Mouse (Mus musculus) central nervous system, embryonic 14 days (tissue): Measurements from ENCODE around the gene Rdm1. TPM values are rescaled to one million over a fixed set of nuclear protein-coding genes. Genes with fewer than 3 reads are reported as not detected.

ENCODE experiments used
- polyA plus RNA-seq: library from polyadenylated mRNA; depleted of rRNA; stranded (reverse); fragments of >200 nt; gene quantifications from 2 replicates; pipeline ENCODE4 v1.2.3, GENCODE M21; 2012; rRNA removed

The Rdm1 gene
- polyA plus RNA-seq, result 20.6 and 22.5 TPM in 2 replicates

GRCm38 (mm10) chr11:101626995-101627856, at the start of gene Rdm1:
Rdm1 (plus strand) TSS chr11:101627195.

GRCm38 (mm10) chr11:101582054-101583035, 44.6 kb upstream of the Rdm1 start, which contains the start of gene Tmem106a:
Tmem106a (plus strand) TSS chr11:101582242.

GRCm38 (mm10) chr11:101599156-101599555, 27.8 kb upstream of the Rdm1 start, which contains the start of gene Gm11634:
Gm11634 (minus strand) TSS chr11:101599256.

GRCm38 (mm10) chr11:101664825-101665635, 38.0 kb downstream of the Rdm1 start, which contains the start of gene Arl4d:
Arl4d (plus strand) TSS chr11:101665541.

Other genes starting within 250 kb of the Rdm1 start
- 55.6 and 56.6 TPM in 2 replicates for gene Aarsd1, start 209.6 kb upstream of the Rdm1 start, polyA plus RNA-seq
- gene Gm27029, start 202.4 kb upstream of the Rdm1 start, polyA plus RNA-seq, result 3.9 and 4.4 TPM in 2 replicates
- 27.5 and 28.6 TPM in 2 replicates for gene Rundc1, start 202.1 kb upstream of the Rdm1 start, polyA plus RNA-seq
- gene Ptges3l, start 201.9 kb upstream of the Rdm1 start, polyA plus RNA-seq, result 3.3 and 7.2 TPM in 2 replicates
- 965 and 994 TPM in 2 replicates for gene Rpl27, start 184.9 kb upstream of the Rdm1 start, polyA plus RNA-seq
- 5.3 and 8.1 TPM in 2 replicates for gene Ifi35, start 178.8 kb upstream of the Rdm1 start, polyA plus RNA-seq
- gene Rnd2, start 162.2 kb upstream of the Rdm1 start, polyA plus RNA-seq, result 141 and 209 TPM in 2 replicates
- 147 and 149 TPM in 2 replicates for gene Vat1, start 161.0 kb upstream of the Rdm1 start, polyA plus RNA-seq
- 5.7 and 7.4 TPM in 2 replicates for gene Brca1, start 75.2 kb upstream of the Rdm1 start, polyA plus RNA-seq
- gene Nbr1, start 75.0 kb upstream of the Rdm1 start, polyA plus RNA-seq, result 99.6 and 115 TPM in 2 replicates
- gene Tmem106a, start 45.0 kb upstream of the Rdm1 start, polyA plus RNA-seq, result 5.3 and 5.6 TPM in 2 replicates
- not detected in 2 replicates for gene Gm11634, start 27.9 kb upstream of the Rdm1 start, polyA plus RNA-seq
- gene Arl4d, start 38.3 kb downstream of the Rdm1 start, polyA plus RNA-seq, result 20.9 and 41.3 TPM in 2 replicates
- 28.3 and 28.8 TPM in 2 replicates for gene Dhx8, start 105.7 kb downstream of the Rdm1 start, polyA plus RNA-seq
- gene Etv4, start 158.2 kb downstream of the Rdm1 start, polyA plus RNA-seq, result 9.6 and 15.7 TPM in 2 replicates